Mouse (Mus musculus) testis, adult 2 months (tissue): ENCODE data around the gene S100a5. TPM values are rescaled to one million over a fixed set of nuclear protein-coding genes. Genes with fewer than 3 reads are reported as not detected.

Experiments
- H3K27ac ChIP-seq: fragments of 200-500 bp; 2 replicates; pipeline ENCODE4 v1.5.1; 2012; ENCODE audit warnings: low read depth, low read length; ENCODE audit not compliant: control insufficient read depth, insufficient read depth
- H3K27me3 ChIP-seq: fragments of 200-500 bp; 2 replicates; pipeline ENCODE4 v1.6.1; 2012; ENCODE audit warnings: mild to moderate bottlenecking, low read length, moderate library complexity; ENCODE audit not compliant: control insufficient read depth, insufficient read depth
- H3K36me3 ChIP-seq: fragments of 200-500 bp; 2 replicates; pipeline ENCODE4 v1.6.1; 2012; ENCODE audit warnings: mild to moderate bottlenecking, low read length; ENCODE audit not compliant: control insufficient read depth, insufficient read depth
- H3K4me1 ChIP-seq: fragments of 200-500 bp; 2 replicates; pipeline ENCODE4 v1.6.1; 2012; ENCODE audit warnings: low read length; ENCODE audit not compliant: control insufficient read depth, insufficient read depth
- H3K4me3 ChIP-seq: fragments of 200-500 bp; 2 replicates; pipeline ENCODE4 v1.5.1; 2012; ENCODE audit warnings: low read depth, mild to moderate bottlenecking, low read length, moderate library complexity, mixed read lengths; ENCODE audit not compliant: control insufficient read depth
- CTCF ChIP-seq: fragments of 200-500 bp; IDR thresholded peaks from 2 replicates; pipeline ENCODE4 v1.5.1; 2012; ENCODE audit warnings: low read depth, mild to moderate bottlenecking, inconsistent platforms, low read length, moderate library complexity; ENCODE audit not compliant: control insufficient read depth, insufficient read depth, insufficient replicate concordance
- POLR2A ChIP-seq: fragments of 200-500 bp; IDR thresholded peaks from 2 replicates; pipeline ENCODE4 v1.6.1; 2012; ENCODE audit warnings: low read depth, mild to moderate bottlenecking, inconsistent platforms, low read length, moderate library complexity; ENCODE audit not compliant: control insufficient read depth
- polyA plus RNA-seq: library from polyadenylated mRNA; depleted of rRNA; stranded (reverse); fragments of >200 nt; gene quantifications from 2 replicates; pipeline ENCODE4 v1.2.3, GENCODE M21; 2012

Gene S100a5
- polyA plus RNA-seq, 1 experiment, result not detected

DNA sequence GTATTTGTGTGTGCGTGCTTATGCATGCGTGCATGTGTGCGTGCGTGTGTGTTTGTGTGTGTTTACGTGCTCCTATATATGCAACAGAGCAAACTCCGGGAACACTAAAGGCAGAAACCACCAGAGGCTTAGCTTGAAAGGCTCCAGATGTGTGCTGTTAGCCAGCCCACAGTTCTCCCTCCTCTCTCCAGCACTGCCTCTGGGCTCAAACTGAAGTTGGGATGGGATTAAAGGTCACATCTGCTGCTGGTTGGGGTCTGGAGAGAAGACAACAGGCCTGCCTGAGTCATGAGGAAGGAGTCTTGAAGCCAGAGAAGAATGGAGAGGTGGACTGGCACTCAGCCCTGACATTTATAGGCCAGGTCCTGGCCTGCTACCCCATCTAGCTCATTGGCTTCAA, 2.1 kb upstream of the S100a5 start:
- Histone ChIP-seq H3K36me3 (no peaks in the 10 kb centered on the region), H3K27ac (no peak overlapping the region), H3K27me3 (no peaks in the 10 kb centered on the region), H3K4me1 (no peaks in the 10 kb centered on the region; the same call in 1 of the 2 replicates), H3K4me3 (no peak overlapping the region)
- no peak for TF ChIP-seq CTCF
- no peak for TF ChIP-seq POLR2A

DNA sequence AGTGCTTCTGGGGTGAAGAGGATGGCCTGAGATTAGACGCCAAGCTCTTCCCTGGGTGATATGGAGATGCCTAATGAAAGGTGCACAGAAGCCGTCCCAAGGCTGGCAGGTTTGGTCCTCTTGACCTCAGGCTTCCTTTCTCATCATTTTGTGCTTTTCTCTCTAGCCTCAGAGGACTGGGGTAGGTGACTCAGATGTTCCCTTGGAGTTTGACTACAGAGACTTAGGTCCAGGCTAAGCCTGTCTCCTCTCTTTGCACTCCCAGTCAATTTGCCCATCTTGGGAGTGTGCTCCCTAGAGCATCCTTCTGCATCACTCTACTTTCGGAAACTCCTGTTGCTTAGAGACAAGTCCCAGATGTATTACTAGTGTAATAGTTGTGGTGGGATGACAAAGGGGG, 962 bp upstream of the S100a5 start:
- Histone ChIP-seq H3K27me3 (no peaks in the 10 kb centered on the region), H3K4me3 (no peak overlapping the region), H3K4me1 (no peaks in the 10 kb centered on the region; the same call in 1 of the 2 replicates), H3K27ac (no peak overlapping the region), H3K36me3 (no peaks in the 10 kb centered on the region)
- TF ChIP-seq CTCF (no peak), POLR2A (no peak)

- Histone ChIP-seq H3K36me3 (no peaks in the 10 kb centered on the region), H3K4me3 (no peak overlapping the region), H3K4me1 (peaks cover 3% of the 10 kb centered on the region), H3K27me3 (no peaks in the 10 kb centered on the region), H3K27ac (no peak overlapping the region)
- TF ChIP-seq CTCF (no peak), POLR2A (no peak)
Measured at GRCm38 (mm10) chr3:90609102-90609501, 779 bp downstream of the S100a5 start.

DNA sequence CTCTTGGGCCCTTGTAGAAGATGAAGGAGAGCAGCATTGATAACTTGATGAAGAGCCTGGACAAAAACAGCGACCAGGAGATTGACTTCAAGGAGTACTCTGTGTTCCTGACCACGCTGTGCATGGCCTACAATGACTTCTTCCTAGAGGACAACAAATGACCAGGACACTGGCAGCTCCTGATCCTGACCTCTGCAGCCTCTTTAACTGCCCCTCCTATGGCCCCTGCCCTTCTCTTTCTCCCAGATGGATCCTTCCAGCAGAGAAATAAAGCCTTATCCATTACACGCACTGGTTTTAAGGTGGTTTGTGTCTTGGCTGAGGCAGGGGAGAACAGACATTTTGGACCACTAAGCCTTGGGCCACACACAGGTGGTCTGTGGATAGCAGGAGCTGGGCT, 3.2 kb downstream of the S100a5 start:
- no peaks in the 10 kb centered on the region for H3K27me3 ChIP-seq
- H3K36me3 ChIP-seq, result no peaks in the 10 kb centered on the region
- peaks cover 3% of the 10 kb centered on the region for H3K4me1 ChIP-seq
- TF ChIP-seq POLR2A (no peak), CTCF (no peak)
- no peak overlapping the region for H3K27ac ChIP-seq
- H3K4me3 ChIP-seq, result no peak overlapping the region

DNA sequence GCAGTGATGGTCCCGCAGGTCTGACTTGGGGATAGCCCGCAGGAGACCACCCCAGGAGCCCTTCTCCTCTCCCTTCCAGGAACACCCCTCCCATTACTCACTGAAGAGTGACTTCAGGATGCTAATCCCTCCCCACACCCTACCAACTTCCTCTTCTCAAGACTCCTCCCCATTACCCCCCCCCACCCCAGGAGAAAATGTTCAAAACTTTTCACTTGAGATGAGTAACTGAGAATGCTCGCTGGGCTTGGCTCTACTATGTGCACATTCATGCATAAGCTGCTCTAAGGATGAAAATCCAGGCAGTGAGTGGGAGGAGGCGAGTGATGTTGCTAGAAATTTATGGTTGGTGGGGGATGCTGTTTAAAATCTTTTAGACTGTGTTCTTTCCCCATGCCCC, 3.7 kb downstream of the S100a5 start:
- Histone ChIP-seq H3K4me1 (peaks cover 3% of the 10 kb centered on the region), H3K27me3 (no peaks in the 10 kb centered on the region), H3K4me3 (no peak overlapping the region), H3K27ac (no peak overlapping the region), H3K36me3 (no peaks in the 10 kb centered on the region)
- TF ChIP-seq CTCF (no peak), POLR2A (no peak)

DNA sequence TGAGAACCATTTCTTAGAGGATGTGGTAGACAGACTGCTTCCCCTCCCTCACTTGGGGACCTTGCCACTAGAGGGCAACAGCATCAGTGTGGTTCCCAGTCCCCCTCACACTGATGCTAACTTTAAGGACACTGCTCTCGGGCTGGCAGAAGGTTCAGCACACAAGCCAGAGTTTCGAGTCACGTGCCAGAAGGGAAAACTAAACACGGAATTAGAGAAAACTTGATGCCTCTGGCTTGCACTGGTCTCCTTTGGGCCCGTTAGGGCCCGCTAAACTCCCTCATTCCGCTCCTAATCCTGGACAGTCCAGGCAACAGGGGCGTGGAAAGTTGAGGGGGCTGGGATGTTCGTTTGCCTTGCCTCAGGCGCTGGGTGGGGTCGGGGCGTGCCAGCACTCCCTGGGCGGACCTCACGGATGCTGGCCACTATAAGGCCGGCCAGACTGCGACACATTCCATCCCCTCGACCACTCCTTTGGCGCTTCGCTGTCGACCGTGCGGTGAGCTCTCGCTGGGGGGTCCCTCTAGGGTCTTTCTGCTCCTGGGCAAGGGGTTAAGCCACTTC, 4.5 kb downstream of the S100a5 start, which contains the start of gene S100a6:
TSS of gene S100a6 (plus strand) at position 155 of the 564 bp plus-strand sequence.
- Histone ChIP-seq H3K27ac (0 out of 2 replicates have a peak within 1 kb of the TSS, but pooled peaks have one; percentile 0), H3K4me1 (peaks cover 3% of the 10 kb centered on the region), H3K27me3 (no peaks in the 10 kb centered on the region), H3K36me3 (no peaks in the 10 kb centered on the region), H3K4me3 (peak within 1 kb of the TSS; percentile 50)
- peak; percentile 55; the same call in 1 of the 2 replicates for TF ChIP-seq CTCF
- no peak for TF ChIP-seq POLR2A

- H3K36me3 ChIP-seq, result no peaks in the 10 kb centered on the region
- TF ChIP-seq POLR2A (no peak), CTCF (no peak)
- H3K4me1 ChIP-seq, result peaks cover 3% of the 10 kb centered on the region
- H3K4me3 ChIP-seq, result peak overlapping the region; percentile 50
- H3K27ac ChIP-seq, result 0 out of 2 replicates have a peak overlapping the region, but pooled peaks have one; percentile 0
- H3K27me3 ChIP-seq, result no peaks in the 10 kb centered on the region
Measured at GRCm38 (mm10) chr3:90613461-90614147, 5.3 kb downstream of the S100a5 start.
